Mouse (Mus musculus) megakaryocyte progenitor cell, adult 5-6 weeks (primary cell): ENCODE measurements around the gene Nr2f1. TPM values are rescaled to one million over a fixed set of nuclear protein-coding genes. Genes with fewer than 3 reads are reported as not detected.
"Not testable (repeated sequence)": the region's sequence is repeated elsewhere in the genome, so short reads cannot be mapped to it uniquely, and the experiment has no call there.

Source experiments
- ATAC-seq: replicated peaks from 2 replicates; pipeline ENCODE4 v1.8.0; 2016; ENCODE audit warnings: mild to moderate bottlenecking, moderate TSS enrichment, inconsistent platforms; ENCODE audit not compliant: poor library complexity
- total RNA-seq, 2 experiments: library from RNA; stranded (forward) in 1 of 2; stranded (reverse) in 1 of 2; fragments of 157-497, 149-512 nt in 1 of 2; fragments of 200-1000 nt in 1 of 2; gene quantifications; 2 replicates each; pipeline versions ENCODE4 v1.2.3 to v1.2.4; 2015 to 2017

Nr2f1 gene
- not detected in 2 replicates for total RNA-seq (2015)
- total RNA-seq (2017) = not detected in 2 replicates

- ATAC-seq = no peak
Measured at GRCm38 (mm10) chr13:78199642-78200160, at the start of gene Nr2f1. Gene Nr2f1 (minus strand): TSS chr13:78199757.

- ATAC-seq = no peak
Measured at GRCm38 (mm10) chr13:78221680-78222079, 22.1 kb upstream of the Nr2f1 start.

- ATAC-seq = not testable (repeated sequence)
Measured at GRCm38 (mm10) chr13:78220238-78220637, 20.7 kb upstream of the Nr2f1 start.

- no peak for ATAC-seq
Measured at GRCm38 (mm10) chr13:78215223-78215622, 15.7 kb upstream of the Nr2f1 start.

GRCm38 (mm10) chr13:78213155-78213554 lies 13.6 kb upstream of the Nr2f1 start:
- ATAC-seq = no peak

- ATAC-seq = 0 out of 2 replicates have a peak, but pooled peaks have one; percentile 3
Measured at GRCm38 (mm10) chr13:78212111-78212510, 12.6 kb upstream of the Nr2f1 start.

- ATAC-seq = no peak
Measured at GRCm38 (mm10) chr13:78211231-78212010, 11.9 kb upstream of the Nr2f1 start.

- peak; percentile 29 for ATAC-seq
Measured at GRCm38 (mm10) chr13:78210748-78211089, 11.2 kb upstream of the Nr2f1 start.

GRCm38 (mm10) chr13:78210029-78210747 lies 10.6 kb upstream of the Nr2f1 start:
- peak; percentile 34 for ATAC-seq

GRCm38 (mm10) chr13:78209611-78210028 lies 10.1 kb upstream of the Nr2f1 start:
- no peak for ATAC-seq

GRCm38 (mm10) chr13:78208689-78209410 lies 9.3 kb upstream of the Nr2f1 start:
- ATAC-seq = no peak

- ATAC-seq = no peak
Measured at GRCm38 (mm10) chr13:78207796-78208645, 8.5 kb upstream of the Nr2f1 start.

- ATAC-seq = no peak
Measured at GRCm38 (mm10) chr13:78206891-78207430, 7.4 kb upstream of the Nr2f1 start.

GRCm38 (mm10) chr13:78205426-78205825 lies 5.9 kb upstream of the Nr2f1 start:
- ATAC-seq = no peak

- ATAC-seq = peak; percentile 16; the same call in 1 of the 2 replicates
Measured at GRCm38 (mm10) chr13:78203348-78204061, 3.9 kb upstream of the Nr2f1 start.

- no peak for ATAC-seq
Measured at GRCm38 (mm10) chr13:78202574-78203347, 3.2 kb upstream of the Nr2f1 start.

- no peak for ATAC-seq
Measured at GRCm38 (mm10) chr13:78201871-78202565, 2.5 kb upstream of the Nr2f1 start.
